Mouse (Mus musculus): ENCODE results near the gene B230219D22Rik.

B230219D22Rik gene

GRCm38 (mm10) chr13:55727120-55727838, 34.4 kb downstream of the B230219D22Rik start, which contains the start of gene Pcbd2:
Pcbd2 (plus strand) TSS chr13:55727368.
- DNase-seq (ENCODE audit: low read depth): peak; percentile 27

GRCm38 (mm10) chr13:55727839-55728238, 34.9 kb downstream of the B230219D22Rik start:
- peak; percentile 63 for DNase-seq (ENCODE audit: low read depth)

- DNase-seq (ENCODE audit: low read depth): no peak
Observed at GRCm38 (mm10) chr13:55730716-55731115, 37.8 kb downstream of the B230219D22Rik start.

GRCm38 (mm10) chr13:55732121-55732520, 39.2 kb downstream of the B230219D22Rik start:
- DNase-seq (ENCODE audit: low read depth): no peak

GRCm38 (mm10) chr13:55733628-55734502, 40.9 kb downstream of the B230219D22Rik start:
- no peak for DNase-seq (ENCODE audit: low read depth)

- DNase-seq (ENCODE audit: low read depth): no peak
Observed at GRCm38 (mm10) chr13:55737885-55738284, 45.0 kb downstream of the B230219D22Rik start.

- DNase-seq (ENCODE audit: low read depth): no peak
Observed at GRCm38 (mm10) chr13:55742306-55742705, 49.4 kb downstream of the B230219D22Rik start.
